Mouse (Mus musculus) heart, postnatal 14 days (tissue): ENCODE data around the gene Slc22a17. TPM values are rescaled to one million over a fixed set of nuclear protein-coding genes. Genes with fewer than 3 reads are reported as not detected.

Experiments used
- DNase-seq, 2 experiments: peaks; one replicate each; pipeline ENCODE4 v3.0.0; 2021 to 2022
- intact Hi-C: fragments of 180-260 bp; cut with DNase I; formaldehyde crosslinking; loops from one replicate; pipeline ENCODE4 v1.15.1; 2025
- total RNA-seq, 2 experiments: library from RNA; stranded (reverse); gene quantifications; 2 replicates each; pipeline ENCODE4 v1.2.3; 2021

Slc22a17 gene
- total RNA-seq, 2 experiments from 2014 or later, result 3.4 to 5.6 TPM

DNA sequence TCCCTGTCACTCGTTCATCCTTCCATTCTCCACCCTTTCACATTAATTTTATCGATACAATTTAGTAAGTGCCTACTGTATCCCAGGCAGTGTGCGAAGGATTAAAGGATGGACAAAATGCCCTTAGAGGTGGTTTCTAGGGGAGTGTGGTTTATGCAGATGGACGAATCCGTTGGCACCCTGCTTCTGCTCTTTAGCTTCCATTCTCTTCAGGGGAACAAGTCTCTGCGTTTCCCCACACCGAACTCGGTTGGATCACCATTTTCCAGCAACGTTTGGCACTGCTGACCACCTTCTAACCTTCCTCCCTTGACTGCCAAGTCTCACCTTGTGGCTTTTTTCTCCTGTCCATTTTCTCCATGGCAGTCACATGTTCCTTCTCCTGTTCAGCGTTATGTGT is 411 bp upstream of the Slc22a17 start:
- DNase-seq, result no peak
- intact Hi-C loops, result no loop called here

DNA sequence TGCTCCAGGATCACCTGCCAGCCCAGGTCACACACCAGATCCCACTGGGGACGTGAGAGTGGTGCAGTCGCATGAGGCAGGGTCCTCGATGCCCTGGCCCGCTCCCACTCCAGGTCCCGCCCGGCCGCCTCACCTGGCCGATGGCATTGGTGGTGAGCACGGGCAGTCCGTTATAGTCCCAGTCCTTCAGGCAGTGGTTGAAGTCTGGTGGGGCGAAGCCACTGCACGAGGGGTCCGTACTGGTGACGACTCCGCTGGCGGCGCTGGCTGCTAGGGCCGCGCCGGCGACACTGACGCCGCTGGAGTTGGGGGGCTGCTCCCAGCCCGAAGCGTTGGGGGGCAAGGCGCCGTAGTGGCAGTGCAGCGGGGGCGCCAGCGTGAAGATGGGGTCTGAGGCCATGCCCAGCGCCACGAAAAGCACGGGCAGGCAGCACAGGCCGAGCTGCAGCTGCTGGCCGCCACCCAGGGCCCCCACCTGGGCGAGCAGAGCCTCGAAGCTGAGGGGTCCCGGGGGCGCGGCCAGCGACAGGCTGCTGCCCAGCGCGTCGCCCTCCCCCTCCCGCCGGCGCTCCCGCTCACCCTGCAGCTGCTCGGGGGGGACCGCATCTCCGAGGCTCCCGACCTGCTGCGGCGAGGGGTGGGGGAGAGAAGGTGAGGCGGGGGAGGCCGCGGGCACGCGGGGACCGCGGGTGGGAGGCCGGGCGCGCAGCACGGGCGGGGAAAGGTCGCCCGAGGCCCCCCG is 652 bp downstream of the Slc22a17 start:
- peak in 1 of 2 experiments; percentile 23 for DNase-seq
- intact Hi-C loops, result no loop called here

DNA sequence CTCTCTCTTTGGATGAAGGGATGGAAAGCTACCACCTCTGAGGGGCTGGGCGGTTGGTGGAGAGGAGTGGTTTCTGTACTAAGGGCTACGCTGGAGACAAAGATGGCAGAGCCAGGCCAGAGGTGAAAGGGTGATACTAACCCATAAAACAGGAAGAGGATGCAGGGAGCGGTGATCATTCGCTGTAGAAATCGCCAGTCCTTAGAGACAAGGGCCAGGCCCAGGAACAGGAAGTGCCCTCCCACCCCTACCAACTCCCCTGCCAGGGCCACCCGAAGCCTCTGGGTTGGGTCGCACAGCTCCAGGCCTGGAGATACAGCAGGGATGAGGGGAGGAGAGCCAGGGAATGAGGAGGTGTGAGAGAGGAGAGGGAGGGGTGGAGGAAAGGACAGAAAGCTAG is 4.2 kb downstream of the Slc22a17 start:
- intact Hi-C loops, result no loop called here
- DNase-seq, result no peak

DNA sequence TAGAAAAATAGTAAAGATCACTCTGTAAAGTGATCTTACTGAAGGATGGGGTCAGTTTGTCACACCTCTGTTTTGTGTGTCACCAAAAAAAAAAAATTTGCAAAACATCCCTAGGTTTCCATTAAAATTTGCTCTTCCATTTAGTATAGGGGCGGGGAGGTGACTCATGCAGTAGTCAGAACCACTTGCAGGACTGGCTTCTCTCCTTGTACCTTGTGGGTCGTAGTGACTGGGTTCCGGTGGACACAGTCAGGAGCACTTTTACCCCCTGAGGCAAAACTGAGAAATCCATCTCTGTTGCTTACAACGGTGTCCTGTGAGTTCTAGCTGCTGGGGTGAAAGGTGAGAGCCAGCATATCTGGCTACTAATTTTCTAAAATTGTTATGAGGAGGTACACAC is 9.3 kb downstream of the Slc22a17 start:
- intact Hi-C loops, result loop anchor here (5.0 kb wide), 1 partner anchor 199 kb away; no protein-coding TSS in a partner anchor

DNA sequence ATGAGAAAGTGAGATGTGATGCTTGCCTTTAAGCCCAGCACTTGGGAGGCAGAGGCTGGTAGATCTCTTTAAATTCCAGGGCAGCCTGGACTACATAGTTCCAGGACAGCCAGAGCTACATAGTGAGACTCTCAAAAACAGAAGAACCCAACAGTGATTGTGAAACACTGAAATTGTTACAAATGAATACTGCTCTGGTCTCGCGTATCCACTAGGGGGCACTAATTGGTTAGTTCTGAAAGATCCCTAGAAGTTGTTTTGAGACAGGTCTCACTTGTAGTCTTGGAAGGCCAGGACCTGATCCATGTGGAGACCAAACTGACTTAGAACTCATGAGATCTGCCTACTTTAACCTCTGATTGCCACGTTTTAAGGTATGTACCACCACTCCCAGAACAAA is 12.5 kb downstream of the Slc22a17 start:
- intact Hi-C loops, result loop anchor here (2.0 to 5.0 kb wide), 2 partner anchors 114 to 202 kb away; partner anchors contain the start of gene Ngdn

More for the DNA sequence above, 9.3 kb downstream of the Slc22a17 start:
- DNase-seq, result no peak

DNA sequence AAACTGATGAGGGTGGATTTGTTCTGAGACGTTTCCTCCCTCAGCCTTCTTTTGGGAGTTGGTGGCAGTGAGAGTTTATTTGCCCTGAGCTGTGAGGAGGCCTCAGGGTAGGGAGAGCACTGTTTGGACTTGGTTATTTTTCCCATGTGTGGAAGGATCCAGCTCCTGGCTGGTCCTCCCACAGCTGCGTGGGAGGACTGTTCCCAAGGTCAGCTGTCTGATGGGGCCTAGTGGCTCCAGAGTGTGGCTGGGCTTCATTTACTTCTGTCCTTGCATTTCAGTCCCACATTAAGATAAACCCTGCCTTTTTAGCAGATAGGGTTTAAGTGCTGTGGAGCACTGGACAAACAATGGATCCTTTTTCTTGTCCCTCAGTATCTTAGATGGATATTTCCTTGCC is 15.5 kb downstream of the Slc22a17 start:
- intact Hi-C loops, result no loop called here
- DNase-seq, result no peak

More for the DNA sequence above, 12.5 kb downstream of the Slc22a17 start:
- DNase-seq, result peak; percentile 56 to 75

DNA sequence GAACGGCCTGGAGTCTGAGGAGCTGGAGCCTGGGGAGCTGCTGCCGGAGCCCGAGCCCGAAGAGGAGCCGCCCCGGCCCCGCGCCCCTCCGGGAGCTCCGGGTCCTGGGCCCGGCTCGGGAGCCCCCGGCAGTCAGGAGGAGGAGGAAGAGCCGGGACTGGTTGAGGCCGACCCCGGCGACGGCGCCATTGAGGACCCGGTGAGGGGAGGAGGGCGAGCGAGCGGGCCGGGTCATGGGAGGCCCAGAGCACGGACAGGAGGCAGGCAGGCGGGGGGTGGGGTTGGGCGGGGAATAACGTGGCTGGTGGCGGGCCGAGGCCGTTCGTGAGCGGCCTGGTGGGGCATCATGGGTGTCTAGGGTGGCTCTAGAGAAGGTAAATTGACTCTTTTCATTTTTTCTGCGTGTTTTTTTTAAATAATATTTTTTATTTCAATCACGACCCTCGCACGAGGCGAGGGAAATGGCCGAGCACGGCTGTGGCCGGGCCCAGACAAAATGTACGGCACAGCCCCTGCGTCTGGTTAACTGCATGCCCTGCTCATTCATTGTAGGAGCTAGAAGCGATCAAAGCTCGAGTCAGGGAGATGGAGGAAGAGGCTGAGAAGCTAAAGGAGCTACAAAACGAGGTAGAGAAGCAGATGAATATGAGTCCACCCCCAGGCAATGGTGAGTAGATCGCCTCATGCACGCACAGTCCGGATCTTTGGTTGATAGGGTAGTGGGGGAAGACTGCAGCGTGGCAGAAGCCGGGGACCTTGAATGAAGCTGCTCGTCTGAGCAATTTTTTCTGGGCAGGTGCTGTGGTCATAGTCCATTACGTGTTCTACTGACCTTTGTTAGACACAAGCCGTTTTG is 18.4 kb downstream of the Slc22a17 start:
- intact Hi-C loops, result no loop called here
- DNase-seq, result peak; percentile 71 to 76

DNA sequence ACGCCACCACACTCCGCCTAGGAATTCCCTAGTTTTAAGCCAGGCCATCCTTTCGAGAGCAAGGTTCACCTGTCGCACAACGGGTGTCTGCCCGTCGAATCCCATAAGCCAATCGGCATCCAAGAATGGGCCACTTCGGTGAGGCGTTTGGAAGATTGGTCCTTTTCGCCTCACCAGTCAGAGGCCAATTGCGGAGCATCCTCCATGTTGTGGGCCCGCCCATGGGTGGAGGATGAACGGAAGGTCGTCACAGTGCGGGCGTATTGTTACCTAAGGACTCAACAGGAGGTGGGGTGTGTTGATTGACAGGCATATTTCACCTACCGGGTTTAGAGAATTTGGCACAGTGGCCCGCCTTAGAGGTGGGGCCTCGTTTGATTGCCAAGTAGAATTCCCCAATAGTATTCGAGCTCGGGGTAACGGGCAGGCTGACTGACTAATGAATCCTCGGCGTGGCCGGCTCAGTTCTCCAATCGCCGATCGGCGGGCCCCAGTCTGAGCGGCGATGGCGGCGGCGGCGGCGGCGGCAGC is 19.2 kb downstream of the Slc22a17 start:
- DNase-seq, result peak; percentile 95 to 96
- intact Hi-C loops, result no loop called here

DNA sequence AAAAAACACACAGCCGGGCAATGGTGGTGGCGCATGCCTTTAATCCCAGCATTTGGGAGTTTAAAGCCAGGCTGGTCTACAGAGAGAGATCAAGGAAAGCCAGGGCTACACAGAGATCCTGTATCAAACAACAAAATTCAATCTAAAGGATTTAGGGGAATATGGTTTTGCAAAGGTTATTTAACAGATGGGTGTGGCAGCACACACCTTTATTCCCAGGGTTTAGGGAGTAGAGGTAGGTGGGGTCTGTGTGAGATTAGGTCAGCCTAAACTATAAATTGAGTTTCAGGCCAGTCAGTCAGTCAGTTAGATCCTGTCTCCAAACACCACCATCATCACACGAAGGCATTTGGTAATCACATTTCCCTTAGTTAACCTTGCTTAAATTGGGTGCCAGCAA is 20.7 kb downstream of the Slc22a17 start, which contains the start of gene Pabpn1:
Gene Pabpn1, plus strand, starts transcription at position 301 of the 400 bp plus-strand sequence.
- intact Hi-C loops, result no loop called here
- DNase-seq, result no peak

DNA sequence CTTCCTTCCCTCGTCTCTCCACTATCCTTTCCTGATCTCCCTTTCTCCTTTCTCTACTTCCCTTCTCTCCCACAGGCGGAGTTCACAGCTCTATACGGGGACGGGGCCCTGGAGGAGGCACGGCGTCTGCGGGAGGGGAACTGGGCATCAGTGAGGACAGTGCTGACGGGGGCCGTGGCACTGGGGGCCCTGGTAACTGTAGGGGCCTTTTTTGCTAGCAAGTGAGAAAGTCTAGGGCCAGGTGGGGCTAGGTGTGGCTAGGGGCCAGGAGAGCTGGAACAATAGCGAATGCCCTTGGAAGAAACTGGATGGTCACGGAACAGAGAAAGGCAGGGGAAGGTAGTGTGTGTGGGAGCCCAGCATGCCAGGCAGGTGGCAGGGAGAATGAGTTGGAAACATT is 27.6 kb downstream of the Slc22a17 start:
- intact Hi-C loops, result no loop called here
- DNase-seq, result no peak

DNA sequence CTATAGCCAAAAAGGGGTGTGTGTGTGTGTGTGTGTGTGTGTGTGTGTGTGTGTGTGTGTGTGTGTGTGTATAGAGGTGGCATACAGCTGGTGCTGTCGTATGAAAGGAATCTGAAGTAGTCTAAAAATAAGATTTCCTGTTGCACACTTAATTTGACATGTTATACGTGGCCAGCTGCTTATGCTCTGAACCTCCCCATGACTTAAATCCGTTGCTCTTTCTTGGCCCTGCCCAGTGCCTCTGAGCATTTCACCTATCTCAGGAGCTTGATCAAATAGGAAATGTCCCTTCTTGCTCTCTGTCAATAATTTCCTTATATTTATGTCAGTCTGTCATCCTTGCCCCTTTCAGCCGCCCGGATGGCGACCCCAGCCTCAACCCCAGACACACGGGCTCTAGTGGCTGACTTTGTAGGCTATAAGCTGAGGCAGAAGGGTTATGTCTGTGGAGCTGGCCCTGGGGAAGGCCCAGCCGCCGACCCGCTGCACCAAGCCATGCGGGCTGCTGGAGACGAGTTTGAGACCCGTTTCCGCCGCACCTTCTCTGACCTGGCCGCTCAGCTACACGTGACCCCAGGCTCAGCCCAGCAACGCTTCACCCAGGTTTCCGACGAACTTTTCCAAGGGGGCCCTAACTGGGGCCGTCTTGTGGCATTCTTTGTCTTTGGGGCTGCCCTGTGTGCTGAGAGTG is 28.8 kb downstream of the Slc22a17 start:
- intact Hi-C loops, result no loop called here
- no peak for DNase-seq

DNA sequence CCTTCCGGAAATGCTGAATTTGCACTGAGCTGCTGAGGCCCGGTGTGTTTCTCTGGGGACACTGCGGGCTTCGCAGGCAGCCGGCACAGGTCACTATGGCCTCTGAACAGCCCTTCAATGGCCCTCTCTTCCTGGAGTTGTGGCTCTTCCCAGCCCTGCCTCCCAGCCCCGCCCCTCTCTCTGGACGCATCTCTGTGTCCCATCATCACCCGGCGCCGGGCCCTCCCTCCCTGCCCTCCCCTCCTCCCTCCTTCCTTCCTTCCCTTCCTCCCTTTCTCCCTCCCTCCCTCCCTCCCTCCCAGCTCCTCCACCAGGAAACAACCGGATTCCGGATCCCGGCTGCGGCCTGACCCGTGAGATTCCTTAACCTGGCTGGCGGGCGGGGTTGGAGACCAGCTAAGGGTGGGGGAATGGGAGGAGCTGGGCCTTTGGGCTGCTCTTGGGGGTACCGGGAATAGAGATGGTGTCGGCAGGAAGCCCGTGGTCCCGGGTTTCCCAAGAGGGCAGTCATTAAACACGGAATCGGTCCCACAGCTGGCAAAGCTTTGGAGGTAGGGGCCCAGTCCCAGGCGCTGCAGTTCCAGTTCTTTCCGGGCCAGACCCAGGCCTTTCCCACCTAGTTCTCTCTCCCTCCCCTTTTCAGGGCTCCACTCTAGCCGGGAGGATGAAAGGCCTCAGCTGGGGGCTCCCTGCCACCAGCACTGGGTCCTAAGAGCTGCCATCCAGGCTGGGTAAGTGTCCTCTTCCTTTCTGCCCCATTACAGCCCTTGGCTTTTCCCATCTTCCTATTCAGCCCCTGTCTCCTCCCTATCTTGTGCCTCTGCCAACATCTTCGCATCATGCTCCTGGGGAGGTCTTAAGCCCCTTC is 29.5 kb downstream of the Slc22a17 start, which contains the start of the genes Bcl2l2 and Gm20521:
Gene Bcl2l2, plus strand, starts transcription at position 224 of the 868 bp plus-strand sequence.
Gene Gm20521, plus strand, starts transcription at position 288 of the 868 bp plus-strand sequence.
- intact Hi-C loops, result no loop called here

DNA sequence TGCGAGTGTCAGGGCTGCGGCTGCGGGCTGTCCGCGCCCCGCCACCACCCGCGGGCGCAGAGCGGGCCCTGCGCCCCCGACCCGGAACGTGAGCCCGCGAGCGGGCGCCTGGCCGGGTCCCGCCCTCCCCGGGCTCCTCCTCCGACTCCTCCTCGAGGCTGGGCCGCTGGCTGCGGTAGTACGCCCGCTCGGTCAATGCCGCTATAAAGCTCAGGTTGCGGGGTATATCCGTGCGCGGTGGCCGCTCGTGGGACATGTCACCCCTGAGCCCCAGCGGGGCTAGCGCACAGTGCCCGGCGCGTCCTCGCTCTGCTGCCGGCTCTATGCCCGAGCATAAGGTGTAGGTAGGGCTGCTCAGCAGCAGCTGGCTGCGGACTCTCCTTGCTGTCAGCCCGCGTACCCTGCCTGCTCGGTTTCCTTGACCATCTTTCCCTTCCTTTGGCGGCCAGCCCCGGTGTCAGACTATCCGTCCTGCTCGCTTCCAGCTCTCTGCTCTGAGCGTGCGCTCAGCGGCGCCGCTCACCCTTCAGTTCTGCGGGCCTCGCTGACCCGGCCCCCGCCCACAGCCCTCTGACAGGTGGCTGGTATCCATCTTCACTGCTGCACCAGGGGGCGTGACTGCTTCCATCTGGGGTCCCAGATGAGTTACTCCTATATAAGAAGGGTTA is 35.8 kb downstream of the Slc22a17 start, which contains the start of gene Ppp1r3e:
Gene Ppp1r3e, minus strand, starts transcription at position 503 of the 668 bp plus-strand sequence.
- intact Hi-C loops, result no loop called here
- DNase-seq, result peak; percentile 70 to 73

More for the DNA sequence above, 29.5 kb downstream of the Slc22a17 start, which contains the start of the genes Bcl2l2 and Gm20521:
- DNase-seq, result peak; percentile 82 to 87

DNA sequence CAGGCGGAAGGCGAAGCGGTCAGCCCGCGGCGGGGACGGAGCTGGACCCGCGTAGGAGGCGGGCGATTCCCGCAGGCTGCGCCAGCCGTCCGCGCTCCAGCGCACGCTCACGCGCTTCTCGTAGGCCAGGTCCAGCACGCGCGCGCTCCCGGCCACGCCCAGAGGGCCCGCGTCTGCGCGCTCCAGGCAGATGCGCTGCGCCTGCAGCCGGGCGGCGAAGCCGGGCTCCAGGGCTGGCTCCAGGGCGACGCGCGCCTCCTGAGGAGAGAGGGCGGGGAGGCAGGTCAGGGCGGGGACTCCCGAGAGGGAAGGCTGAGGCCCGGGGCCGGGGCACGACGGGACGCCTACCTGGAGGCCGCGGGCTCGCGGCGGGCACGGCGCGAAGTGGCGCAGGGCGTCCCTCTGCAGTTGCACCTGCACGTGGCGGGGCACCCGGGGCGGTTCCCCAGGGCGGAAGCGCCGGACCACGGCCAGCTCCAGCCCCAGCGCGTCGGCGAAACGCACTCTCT is 36.3 kb downstream of the Slc22a17 start:
- DNase-seq, result peak; percentile 91 to 92
- intact Hi-C loops, result no loop called here

DNA sequence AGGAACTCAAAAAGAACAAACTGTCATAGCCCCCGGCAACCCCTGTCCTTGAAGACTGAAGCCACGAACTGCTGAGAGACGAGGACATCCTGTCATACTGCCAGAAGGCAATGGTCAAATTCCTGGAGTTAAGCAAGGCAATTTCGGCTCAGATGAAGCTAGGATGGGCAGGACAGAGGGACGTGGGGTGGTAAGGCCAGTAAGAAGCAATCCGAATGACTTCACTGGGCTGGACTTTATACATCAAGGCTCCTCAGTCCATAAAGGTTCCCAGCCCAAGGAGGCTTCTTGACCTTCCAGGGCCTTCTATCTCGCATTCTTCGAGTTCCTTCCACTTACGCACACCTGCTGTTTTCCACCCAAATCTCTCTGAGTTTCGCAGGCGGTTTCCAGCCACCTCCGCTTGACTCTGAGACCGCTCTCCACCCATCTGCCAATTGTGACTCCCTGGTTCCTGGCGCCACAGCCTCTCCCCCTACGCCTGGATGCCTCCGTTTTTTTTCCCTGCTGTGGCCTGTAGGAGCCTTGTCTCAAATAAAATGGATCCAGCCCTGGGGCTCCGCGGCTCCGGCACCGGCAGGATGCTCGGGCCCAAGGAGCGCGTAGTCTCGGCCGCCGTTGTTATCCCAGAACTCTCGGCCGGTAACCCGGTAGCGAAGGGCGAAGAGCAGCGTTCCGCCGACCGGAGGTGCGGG is 36.9 kb downstream of the Slc22a17 start:
- DNase-seq, result no peak
- intact Hi-C loops, result no loop called here

DNA sequence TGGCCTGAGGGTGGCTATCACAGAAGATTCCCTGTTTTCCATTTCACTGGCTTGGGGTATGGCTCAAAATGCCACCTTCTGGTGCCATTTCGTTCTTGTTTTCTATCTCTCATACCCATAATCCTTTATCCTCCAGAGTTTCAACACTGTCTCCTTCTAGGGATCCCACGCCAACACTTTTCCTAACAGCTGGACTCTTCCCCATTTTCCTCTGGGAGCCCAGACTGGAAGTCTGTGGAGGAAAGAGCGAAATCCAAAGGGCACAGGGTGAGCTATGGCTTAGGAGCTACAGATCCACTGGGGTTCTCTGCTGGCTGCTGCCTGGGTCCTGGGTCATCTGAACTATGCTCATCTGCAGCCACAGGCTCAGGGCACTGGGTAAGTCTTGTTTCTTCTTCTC is 38.8 kb downstream of the Slc22a17 start:
- intact Hi-C loops, result no loop called here
- no peak for DNase-seq

DNA sequence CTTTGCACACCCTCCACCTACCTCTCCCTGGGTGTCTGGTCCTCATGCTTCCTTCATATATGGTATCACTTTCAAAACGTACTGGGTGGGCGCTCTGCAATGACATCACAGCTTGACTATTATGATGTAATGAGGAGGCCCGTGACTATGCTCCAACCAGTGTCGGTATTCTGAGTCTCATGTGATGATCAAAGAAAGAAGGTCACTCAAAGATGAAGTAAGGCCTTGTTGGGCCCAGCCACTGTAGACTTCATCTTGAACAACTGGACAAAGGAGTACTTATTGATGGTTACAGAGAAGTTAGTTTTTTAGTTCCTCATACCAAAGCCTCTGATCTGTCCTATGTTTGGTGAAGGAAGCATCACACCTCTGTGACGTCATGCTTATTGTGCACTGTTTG is 42.1 kb downstream of the Slc22a17 start, which contains the start of gene Homez:
Gene Homez, minus strand, starts transcription at position 101 of the 400 bp plus-strand sequence.
- no peak for DNase-seq
- intact Hi-C loops, result no loop called here

DNA sequence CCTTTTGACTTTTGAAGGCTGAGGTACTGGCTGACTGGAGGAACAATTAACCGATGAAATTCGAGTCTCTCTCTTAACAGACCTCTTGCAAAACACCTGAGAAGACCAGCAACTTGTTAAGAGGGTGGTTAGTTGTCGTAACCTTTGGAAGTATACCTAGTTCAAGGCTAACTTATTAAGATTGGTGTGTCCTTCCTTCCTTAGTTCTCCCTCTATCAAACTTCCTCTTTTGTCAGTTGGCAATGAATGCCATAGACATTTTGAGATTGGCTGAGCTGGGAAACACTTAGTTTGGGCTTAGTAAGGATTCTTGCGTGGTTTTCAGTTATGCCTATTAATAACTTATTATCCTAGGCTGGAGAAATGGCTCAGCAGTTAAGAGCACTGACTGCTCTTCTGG is 44.9 kb downstream of the Slc22a17 start:
- intact Hi-C loops, result loop anchor here (10.0 kb wide), 1 partner anchor 227 kb away; the partner anchor contains the start of genes Thtpa and Zfhx2

More for the DNA sequence above, 44.9 kb downstream of the Slc22a17 start:
- no peak for DNase-seq
